Mouse (Mus musculus) embryonic facial prominence, embryonic 12.5 days (tissue): ENCODE measurements around the gene Spem2. TPM values are rescaled to one million over a fixed set of nuclear protein-coding genes. Genes with fewer than 3 reads are reported as not detected.

Experiments
- ATAC-seq: fragments of 200-750 bp; cut with Nextera tagmentation; 2 replicates; pipeline ENCODE4 v1.8.0; 2017; ENCODE audit not compliant: insufficient number of reproducible peaks, insufficient read depth, low FRiP score, low TSS enrichment
- H3K27ac ChIP-seq: fragments of 300-500 bp; sonication (generic); 2 replicates; pipeline ENCODE4 v1.5.1; 2016; ENCODE audit warnings: mild to moderate bottlenecking
- H3K27me3 ChIP-seq: fragments of 300-500 bp; sonication (generic); 2 replicates; pipeline ENCODE4 v1.6.1; 2016; ENCODE audit warnings: mild to moderate bottlenecking, moderate library complexity
- H3K36me3 ChIP-seq: fragments of 300-500 bp; sonication (generic); 2 replicates; pipeline ENCODE4 v1.6.1; 2016; ENCODE audit warnings: mild to moderate bottlenecking
- H3K4me1 ChIP-seq: fragments of 300-500 bp; sonication (generic); 2 replicates; pipeline ENCODE4 v1.6.1; 2016
- H3K4me2 ChIP-seq: fragments of 300-500 bp; sonication (generic); replicated peaks from 2 replicates; pipeline ENCODE4 v1.6.1; 2016; ENCODE audit warnings: mild to moderate bottlenecking, moderate library complexity
- H3K4me3 ChIP-seq: fragments of 300-500 bp; sonication (generic); 2 replicates; pipeline ENCODE4 v1.5.1; 2016; ENCODE audit warnings: mild to moderate bottlenecking
- H3K9ac ChIP-seq: fragments of 300-500 bp; sonication (generic); 2 replicates; pipeline ENCODE4 v1.6.1; 2016; ENCODE audit warnings: mild to moderate bottlenecking, moderate library complexity
- H3K9me3 ChIP-seq: fragments of 300-500 bp; sonication (generic); 2 replicates; pipeline ENCODE4 v1.6.1; 2016; ENCODE audit warnings: mild to moderate bottlenecking, moderate library complexity
- WGBS: fragments of 180-500 bp; shearing (Covaris S2); methylation state at CpG from one replicate; pipeline ENCODE4 v1.1.7; 2016; 5-methylcytosine and 5-hydroxymethylcytosine counted together
- polyA plus RNA-seq: library from polyadenylated mRNA; unstranded; fragments of >200 nt; fragmentation: Nextera tagmentation; extraction: Ambion mirVana; gene quantifications from 2 replicates; pipeline ENCODE4 v1.2.1, GENCODE M21; 2016

Spem2 gene
- polyA plus RNA-seq, 1 experiment from 2014 or later, result not detected

DNA sequence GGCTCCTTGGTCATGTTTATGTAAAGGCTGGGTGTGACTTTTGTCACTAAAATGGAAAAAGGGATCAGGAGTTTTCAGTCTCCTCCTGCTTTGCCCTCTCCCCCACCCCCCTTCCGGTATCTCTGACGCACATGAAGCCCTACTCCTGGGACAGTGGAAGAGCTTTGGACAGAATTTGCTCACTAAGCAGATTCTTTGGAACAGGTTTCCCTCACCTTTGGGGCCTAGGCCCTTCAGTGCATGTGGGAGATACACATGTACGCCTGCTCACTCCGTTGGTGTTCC lies 50.7 kb downstream of the Spem2 start:
- ATAC-seq, result no peak
- H3K9me3 ChIP-seq, result no peaks in the 10 kb centered on the region
- H3K4me1 ChIP-seq, result peaks cover 14% of the 10 kb centered on the region
- H3K27ac ChIP-seq, result no peak overlapping the region
- peak overlapping the region; percentile 95; the same call in 1 of the 2 replicates for H3K9ac ChIP-seq
- H3K27me3 ChIP-seq, result no peaks in the 10 kb centered on the region
- H3K4me3 ChIP-seq, result peak overlapping the region; percentile 93; the same call in 1 of the 2 replicates
- peak overlapping the region; percentile 72 for H3K4me2 ChIP-seq
- no peaks in the 10 kb centered on the region for H3K36me3 ChIP-seq
- WGBS, result 64% methylated on average over 4 of the region's 4 CpGs

DNA sequence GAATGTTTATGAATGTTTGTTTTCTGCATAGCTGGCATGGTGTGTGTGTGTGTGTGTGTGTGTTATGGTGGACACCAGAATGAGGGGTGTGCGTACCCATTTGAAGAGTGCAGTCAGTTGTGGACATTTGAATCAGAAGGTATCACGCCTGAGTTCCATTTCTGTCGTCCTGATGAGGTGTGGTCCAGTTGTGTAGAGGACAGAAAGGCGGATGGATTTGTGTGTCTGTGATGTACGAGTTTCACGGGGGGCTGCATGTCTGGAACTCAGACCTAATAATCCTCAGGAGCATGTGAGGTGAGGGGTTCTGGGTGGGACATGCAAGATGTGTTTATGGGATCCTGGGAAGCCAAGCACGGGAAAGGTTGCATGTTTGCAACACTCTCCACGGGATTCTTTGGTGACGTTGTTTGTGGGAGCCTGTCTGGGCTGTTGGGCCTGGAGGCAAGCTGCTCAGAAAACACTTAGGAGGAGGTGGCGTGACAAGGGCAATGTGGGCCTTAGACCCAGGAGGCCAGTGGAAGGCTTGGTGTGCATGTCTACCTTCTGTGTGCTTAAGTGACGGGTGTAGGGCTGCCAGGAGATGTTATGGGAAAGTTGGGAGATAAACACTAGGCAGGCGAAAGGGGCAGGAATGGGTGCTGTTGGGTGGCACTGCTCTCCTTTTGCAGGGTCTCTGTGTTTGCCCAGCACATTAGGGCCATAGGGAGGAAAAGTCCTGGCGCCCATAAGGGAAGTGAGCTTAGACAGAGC lies 51.2 kb downstream of the Spem2 start:
- H3K4me2 ChIP-seq, result peak overlapping the region; percentile 72
- no peaks in the 10 kb centered on the region for H3K36me3 ChIP-seq
- H3K9me3 ChIP-seq, result no peaks in the 10 kb centered on the region
- H3K27ac ChIP-seq, result no peak overlapping the region; the same call in 1 of the 2 replicates
- no peak for ATAC-seq
- no peaks in the 10 kb centered on the region for H3K27me3 ChIP-seq
- H3K9ac ChIP-seq, result peak overlapping the region; percentile 95
- WGBS, result 58% methylated on average over 13 of the region's 13 CpGs
- peaks cover 14% of the 10 kb centered on the region for H3K4me1 ChIP-seq
- H3K4me3 ChIP-seq, result peak overlapping the region; percentile 93

Other genes with a start within 250 kb of the Spem2 start
- gene Wrap53, start 238.2 kb downstream of the Spem2 start, polyA plus RNA-seq, result 29.4 and 36.2 TPM in 2 replicates
- 159 and 161 TPM in 2 replicates for gene Trp53, start 238.1 kb downstream of the Spem2 start, polyA plus RNA-seq
- gene Atp1b2, start 212.5 kb downstream of the Spem2 start, polyA plus RNA-seq, result 4.2 and 5.3 TPM in 2 replicates
- gene Shbg, start 200.6 kb downstream of the Spem2 start, polyA plus RNA-seq, result not detected in 2 replicates
- gene Sat2, start 196.4 kb downstream of the Spem2 start, polyA plus RNA-seq, result 25.4 and 25.8 TPM in 2 replicates
- 52.2 and 58.4 TPM in 2 replicates for gene Fxr2, start 185.5 kb downstream of the Spem2 start, polyA plus RNA-seq
- 0.36 TPM in 1 of 2 replicates, not detected in the other for gene Sox15, start 163.2 kb downstream of the Spem2 start, polyA plus RNA-seq
- gene Mpdu1, start 155.8 kb downstream of the Spem2 start, polyA plus RNA-seq, result 63.3 and 67.9 TPM in 2 replicates
- gene Cd68, start 152.3 kb downstream of the Spem2 start, polyA plus RNA-seq, result 8.0 and 8.5 TPM in 2 replicates
- 561 and 632 TPM in 2 replicates for gene Eif4a1, start 146.0 kb downstream of the Spem2 start, polyA plus RNA-seq
- 134 and 147 TPM in 2 replicates for gene Senp3, start 136.4 kb downstream of the Spem2 start, polyA plus RNA-seq
- 0.50 TPM in 2 replicates for gene Tnfsf13, start 132.7 kb downstream of the Spem2 start, polyA plus RNA-seq
- 3.1 and 3.9 TPM in 2 replicates for gene Tnfsf12, start 122.6 kb downstream of the Spem2 start, polyA plus RNA-seq
- 2.5 and 3.5 TPM in 2 replicates for gene Tnfsfm13, start 122.4 kb downstream of the Spem2 start, polyA plus RNA-seq
- 27.9 and 32.7 TPM in 2 replicates for gene Polr2a, start 59.8 kb downstream of the Spem2 start, polyA plus RNA-seq
- not detected in 2 replicates for gene Slc35g3, start 56.5 kb downstream of the Spem2 start, polyA plus RNA-seq
- 2.1 and 2.4 TPM in 2 replicates for gene Zbtb4, start 52.6 kb downstream of the Spem2 start, polyA plus RNA-seq
- 11.1 and 11.9 TPM in 2 replicates for gene Chrnb1, start 22.5 kb downstream of the Spem2 start, polyA plus RNA-seq
- 1.7 and 2.2 TPM in 2 replicates for gene Fgf11, start 16.6 kb downstream of the Spem2 start, polyA plus RNA-seq
- 2.9 and 3.0 TPM in 2 replicates for gene Tmem102, start 12.8 kb downstream of the Spem2 start, polyA plus RNA-seq
- not detected in 2 replicates for gene Gm39566, start 3.2 kb downstream of the Spem2 start, polyA plus RNA-seq
- 0.29 and 0.58 TPM in 2 replicates for gene Spem1, start 3.7 kb upstream of the Spem2 start, polyA plus RNA-seq
- gene Nlgn2, start 19.3 kb upstream of the Spem2 start, polyA plus RNA-seq, result 13.0 and 13.1 TPM in 2 replicates
- gene Tmem256, start 20.0 kb upstream of the Spem2 start, polyA plus RNA-seq, result 351 and 399 TPM in 2 replicates
- gene Plscr3, start 27.9 kb upstream of the Spem2 start, polyA plus RNA-seq, result 122 and 127 TPM in 2 replicates
- gene Tnk1, start 40.3 kb upstream of the Spem2 start, polyA plus RNA-seq, result 2.4 and 2.5 TPM in 2 replicates
- not detected in 2 replicates for gene Tmem95, start 59.6 kb upstream of the Spem2 start, polyA plus RNA-seq
- 2.9 and 3.0 TPM in 2 replicates for gene Kctd11, start 62.9 kb upstream of the Spem2 start, polyA plus RNA-seq
- gene Acap1, start 77.1 kb upstream of the Spem2 start, polyA plus RNA-seq, result 0.83 and 1.3 TPM in 2 replicates
- gene 2810408A11Rik, start 82.5 kb upstream of the Spem2 start, polyA plus RNA-seq, result 21.4 and 23.6 TPM in 2 replicates
- 14.2 and 15.9 TPM in 2 replicates for gene Neurl4, start 82.6 kb upstream of the Spem2 start, polyA plus RNA-seq
- gene Gps2, start 95.4 kb upstream of the Spem2 start, polyA plus RNA-seq, result 84.8 and 92.0 TPM in 2 replicates
- gene Eif5a, start 103.5 kb upstream of the Spem2 start, polyA plus RNA-seq, result 1,661 and 1,669 TPM in 2 replicates
- gene Ybx2, start 117.3 kb upstream of the Spem2 start, polyA plus RNA-seq, result 10.7 and 11.4 TPM in 2 replicates
- 34.2 and 36.1 TPM in 2 replicates for gene Slc2a4, start 129.7 kb upstream of the Spem2 start, polyA plus RNA-seq
- 29.6 and 32.2 TPM in 2 replicates for gene Cldn7, start 146.3 kb upstream of the Spem2 start, polyA plus RNA-seq
- 32.4 and 32.8 TPM in 2 replicates for gene Ctdnep1, start 162.7 kb upstream of the Spem2 start, polyA plus RNA-seq
- 123 and 130 TPM in 2 replicates for gene Elp5, start 164.1 kb upstream of the Spem2 start, polyA plus RNA-seq
- gene Gabarap, start 172.7 kb upstream of the Spem2 start, polyA plus RNA-seq, result 463 and 471 TPM in 2 replicates
- 95.1 and 99.1 TPM in 2 replicates for gene Phf23, start 177.3 kb upstream of the Spem2 start, polyA plus RNA-seq
- 67.2 and 70.3 TPM in 2 replicates for gene Dvl2, start 182.1 kb upstream of the Spem2 start, polyA plus RNA-seq
- 66.8 and 70.4 TPM in 2 replicates for gene Acadvl, start 196.9 kb upstream of the Spem2 start, polyA plus RNA-seq
- 12.6 and 14.9 TPM in 2 replicates for gene Dlg4, start 198.5 kb upstream of the Spem2 start, polyA plus RNA-seq
- gene Asgr1, start 235.6 kb upstream of the Spem2 start, polyA plus RNA-seq, result 0.51 and 0.83 TPM in 2 replicates